10 mouse cellular contexts compared by ENCODE assay signal in genomic region chr4:133281513-133281912, GRCm38 (mm10). TPM values are rescaled to one million over a fixed set of nuclear protein-coding genes. Genes with fewer than 3 reads are reported as not detected.
A peak's percentile ranks its signal among the peaks of the same experiment; 100 is the strongest.
DNase-seq lines count a peak whose midpoint lies in the region; ATAC-seq and TF ChIP-seq lines count a peak whose summit lies in the region.
"Had no signal": no experiment of that assay in that cellular context is flagged by ENCODE, and none has a peak within 500 bp of the region (broad histone marks: within the 10 kb centered on the region; RNA-seq: fewer than 3 reads in every experiment).

No protein-coding gene starts in this region.

- peak overlapping the region; percentile 5; the same call in 1 of the 2 replicates for H3K4me2 ChIP-seq in heart, embryonic 15.5 days
- H3K4me2 ChIP-seq in forebrain, embryonic 12.5 days: no peak overlapping the region
- peak overlapping the region; percentile 43 for H3K4me2 ChIP-seq in limb, embryonic 11.5 days (ENCODE audit: low read depth, severe bottlenecking)

- no peaks in the 10 kb centered on the region for H3K9me3 ChIP-seq in heart, embryonic 15.5 days (replicated peaks)
- H3K9me3 ChIP-seq in ES-Bruce4 (replicated peaks; ENCODE audit: control insufficient read depth, insufficient read depth, low read length, poor library complexity, severe bottlenecking): no peaks in the 10 kb centered on the region
- H3K9me3 ChIP-seq in forebrain, embryonic 12.5 days: no peaks in the 10 kb centered on the region
- H3K9me3 ChIP-seq in limb, embryonic 11.5 days (ENCODE audit: control insufficient read depth, low read length): no peaks in the 10 kb centered on the region

- no peak for ATAC-seq in heart, embryonic 15.5 days (replicated peaks; ENCODE audit: insufficient number of reproducible peaks, insufficient read depth, low FRiP score, low read depth)
- ATAC-seq in forebrain, embryonic 12.5 days (ENCODE audit: low FRiP score): no peak
- ATAC-seq in limb, embryonic 11.5 days (ENCODE audit: insufficient number of reproducible peaks, low FRiP score, low TSS enrichment, low read depth): no peak

- no peak for TF ChIP-seq EP300 in ES-Bruce4 (IDR thresholded peaks at IDR 0.05; ENCODE audit: insufficient read depth, low read depth, low read length)

- H3K27me3 ChIP-seq in heart, embryonic 15.5 days: no peaks in the 10 kb centered on the region
- no peaks in the 10 kb centered on the region for H3K27me3 ChIP-seq in ES-Bruce4 (ENCODE audit: control insufficient read depth, insufficient read depth, low read length, poor library complexity, severe bottlenecking)
- no peaks in the 10 kb centered on the region for H3K27me3 ChIP-seq in forebrain, embryonic 12.5 days
- no peaks in the 10 kb centered on the region for H3K27me3 ChIP-seq in limb, embryonic 11.5 days (ENCODE audit: control insufficient read depth, insufficient read depth, low read length)

- H3K9ac ChIP-seq in heart, embryonic 15.5 days: no peak overlapping the region
- 0 out of 2 replicates have a peak overlapping the region, but pooled peaks have one; percentile 12 for H3K9ac ChIP-seq in ES-Bruce4 (ENCODE audit: low read depth, poor library complexity, severe bottlenecking)
- 0 out of 2 replicates have a peak overlapping the region, but pooled peaks have one; percentile 25 for H3K9ac ChIP-seq in forebrain, embryonic 12.5 days
- H3K9ac ChIP-seq in limb, embryonic 11.5 days (ENCODE audit: low read length): peak overlapping the region; percentile 47

- no peaks in the 10 kb centered on the region for H3K36me3 ChIP-seq in heart, embryonic 15.5 days
- H3K36me3 ChIP-seq in ES-Bruce4 (ENCODE audit: control insufficient read depth, insufficient read depth, low read length, poor library complexity, severe bottlenecking): no peaks in the 10 kb centered on the region
- no peaks in the 10 kb centered on the region for H3K36me3 ChIP-seq in forebrain, embryonic 12.5 days (replicated peaks)
- no peaks in the 10 kb centered on the region for H3K36me3 ChIP-seq in limb, embryonic 11.5 days (ENCODE audit: control insufficient read depth, insufficient read depth, low read length)

- H3K27ac ChIP-seq in heart, embryonic 15.5 days: peak overlapping the region; percentile 52
- no peak overlapping the region for H3K27ac ChIP-seq in ES-Bruce4 (ENCODE audit: insufficient read depth, low read length)
- H3K27ac ChIP-seq in forebrain, embryonic 12.5 days: peak overlapping the region; percentile 75
- peak overlapping the region; percentile 94 for H3K27ac ChIP-seq in limb, embryonic 11.5 days (replicated peaks; ENCODE audit: low read depth, low read length)

- no peak overlapping the region for H3K4me3 ChIP-seq in heart, embryonic 15.5 days
- H3K4me3 ChIP-seq in ES-Bruce4 (ENCODE audit: low read depth, low read length): no peak overlapping the region
- H3K4me3 ChIP-seq in forebrain, embryonic 12.5 days (replicated peaks): no peak overlapping the region
- no peak overlapping the region for H3K4me3 ChIP-seq in limb, embryonic 11.5 days (ENCODE audit: low read depth, low read length)

- intact Hi-C loops in heart, postnatal 14 days (cut with DNase I): no loop called here

- DNase-seq in heart, postnatal 14 days: no peak
- DNase-seq in limb, embryonic 11.5 days (ENCODE audit: low spot score): no peak
- DNase-seq in T-cell, adult 2 months (ENCODE audit: low spot score): no peak
- no peak for DNase-seq in cerebellum, adult 9-10 months
- no peak for DNase-seq in kidney, adult 18-20 months
- DNase-seq: cerebellum, adult 11 months; gastrocnemius, postnatal 25 days had no signal

- TF ChIP-seq POLR2A in ES-Bruce4 (IDR thresholded peaks at IDR 0.05; ENCODE audit: insufficient read depth, low read length): no peak

- 21% methylated on average over 7 of the region's 7 CpGs for WGBS in heart, embryonic 15.5 days
- 55% methylated on average over 7 of the region's 7 CpGs for WGBS in forebrain, embryonic 12.5 days
- WGBS in limb, embryonic 11.5 days: 25% methylated on average over 7 of the region's 7 CpGs

- H3K4me1 ChIP-seq in heart, embryonic 15.5 days (replicated peaks): peaks cover 36% of the 10 kb centered on the region
- no peaks in the 10 kb centered on the region for H3K4me1 ChIP-seq in ES-Bruce4 (ENCODE audit: control insufficient read depth, insufficient read depth, low read length)
- peaks cover 23% of the 10 kb centered on the region for H3K4me1 ChIP-seq in forebrain, embryonic 12.5 days
- H3K4me1 ChIP-seq in limb, embryonic 11.5 days (ENCODE audit: control insufficient read depth, insufficient read depth, low read length): peaks cover 27% of the 10 kb centered on the region

- TF ChIP-seq CTCF in ES-Bruce4 (IDR thresholded peaks at IDR 0.05; ENCODE audit: low read depth, low read length): no peak

RNA-seq across cellular contexts. Expression of gene Tmem222, which starts 3.9 kb away (rescaled TPM):
- 46.1 and 58.9 TPM in 2 replicates for polyA plus RNA-seq in heart, embryonic 15.5 days (2015; fragmentation: Nextera tagmentation; extraction: Ambion mirVana)
- 10 to 100 TPM; 25.1 to 27.0 TPM for total RNA-seq in heart, postnatal 14 days (2021)
- 28.5 and 32.4 TPM in 2 replicates for polyA plus RNA-seq in ES-Bruce4 (2011; ENCODE audit: insufficient read depth, insufficient read length, low read depth, missing spikeins)
- 70.9 and 74.3 TPM in 2 replicates for polyA plus RNA-seq in forebrain, embryonic 12.5 days (2016; fragmentation: Nextera tagmentation; extraction: Ambion mirVana)
- 81.5 and 86.4 TPM in 2 replicates for polyA plus RNA-seq in limb, embryonic 11.5 days (2014; fragmentation: Nextera tagmentation; extraction: Ambion mirVana)

RNA-seq across cellular contexts. Expression of gene Sytl1, which starts 18.6 kb away (rescaled TPM):
- polyA plus RNA-seq in heart, embryonic 15.5 days (2015; fragmentation: Nextera tagmentation; extraction: Ambion mirVana): 0.96 and 4.9 TPM in 2 replicates
- total RNA-seq in heart, postnatal 14 days (2021): 1 to 10 TPM in 1 of 2 experiments, under 1 TPM in 1; 0.84 to 2.4 TPM
- polyA plus RNA-seq in ES-Bruce4 (2011; ENCODE audit: insufficient read depth, insufficient read length, low read depth, missing spikeins): 12.6 and 15.2 TPM in 2 replicates
- polyA plus RNA-seq in forebrain, embryonic 12.5 days (2016; fragmentation: Nextera tagmentation; extraction: Ambion mirVana): 0.74 and 0.80 TPM in 2 replicates
- polyA plus RNA-seq in limb, embryonic 11.5 days (2014; fragmentation: Nextera tagmentation; extraction: Ambion mirVana): 1.4 and 1.5 TPM in 2 replicates

RNA-seq across cellular contexts. Expression of gene Map3k6, which starts 40.9 kb away (rescaled TPM):
- 2.9 and 3.4 TPM in 2 replicates for polyA plus RNA-seq in heart, embryonic 15.5 days (2015; fragmentation: Nextera tagmentation; extraction: Ambion mirVana)
- 10 to 100 TPM; 22.4 to 22.5 TPM for total RNA-seq in heart, postnatal 14 days (2021)
- polyA plus RNA-seq in ES-Bruce4 (2011; ENCODE audit: insufficient read depth, insufficient read length, low read depth, missing spikeins): 3.8 TPM in 2 replicates
- 1.3 TPM in 2 replicates for polyA plus RNA-seq in forebrain, embryonic 12.5 days (2016; fragmentation: Nextera tagmentation; extraction: Ambion mirVana)
- polyA plus RNA-seq in limb, embryonic 11.5 days (2014; fragmentation: Nextera tagmentation; extraction: Ambion mirVana): 0.98 and 1.7 TPM in 2 replicates
